10 mouse cellular contexts compared by ENCODE assay signal in the genomic region with DNA sequence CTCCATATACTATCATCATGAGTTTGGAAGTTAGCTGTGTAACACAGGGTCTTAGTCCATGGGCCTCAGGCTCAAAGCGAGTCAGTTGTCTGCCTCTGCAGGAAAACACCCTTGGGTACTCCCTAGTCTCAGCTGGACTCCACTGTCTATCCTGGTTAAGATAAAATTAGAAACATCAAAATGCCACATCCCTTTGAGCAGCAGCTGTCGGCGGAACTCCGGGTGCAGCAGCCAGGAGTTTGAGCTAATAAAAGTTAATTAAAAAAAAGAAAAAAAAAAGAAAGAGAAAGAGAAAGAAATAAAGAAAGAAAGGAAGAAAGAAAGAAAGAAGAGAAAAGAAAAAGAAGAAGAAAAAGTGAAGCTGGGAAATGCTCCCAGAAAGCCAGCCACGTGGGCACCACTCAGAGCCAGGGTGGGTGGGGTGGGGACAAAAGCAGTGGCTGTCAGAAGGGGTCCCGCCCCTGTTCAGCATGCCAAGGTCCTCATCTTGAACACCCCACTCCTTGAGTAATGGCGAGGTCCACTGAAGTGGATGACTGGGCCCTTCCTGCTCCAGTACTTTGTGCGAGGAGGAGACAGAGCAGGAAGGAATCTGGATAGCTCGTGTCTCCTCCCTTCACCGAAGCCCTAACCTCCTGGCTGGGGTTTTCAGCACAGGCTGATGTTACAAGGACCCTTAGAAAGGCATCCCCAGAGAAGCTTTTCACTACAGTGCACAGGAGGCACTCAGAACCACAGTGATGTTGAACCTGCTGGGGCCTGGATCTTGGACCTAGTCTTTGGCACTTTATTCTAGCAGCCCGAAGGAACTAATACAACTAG. TPM values are rescaled to one million over a fixed set of nuclear protein-coding genes. Genes with fewer than 3 reads are reported as not detected.
DNase-seq lines count a peak whose midpoint lies in the region; ATAC-seq and TF ChIP-seq lines count a peak whose summit lies in the region.
"Had no signal": no experiment of that assay in that cellular context is flagged by ENCODE, and none has a peak within 500 bp of the region (broad histone marks: within the 10 kb centered on the region; RNA-seq: fewer than 3 reads in every experiment).

No protein-coding gene starts in this region.

- DNase-seq in hindbrain, embryonic 10.5 days (ENCODE audit: low spot score) = no peak
- no peak for DNase-seq in neural tube, embryonic 10.5 days (ENCODE audit: extremely low spot score, low spot score)
- no peak for DNase-seq in hindbrain, postnatal 0 days (ENCODE audit: low spot score)
- DNase-seq in layer of hippocampus, postnatal 10 days (ENCODE audit: low spot score in 2 of 2) = no peak
- DNase-seq: forebrain, postnatal 0 days had no signal

- no peaks in the 10 kb centered on the region for H3K27me3 ChIP-seq in hindbrain, embryonic 10.5 days (ENCODE audit: insufficient read depth, poor library complexity, severe bottlenecking)
- no peaks in the 10 kb centered on the region for H3K27me3 ChIP-seq in hindbrain, embryonic 12.5 days
- no peaks in the 10 kb centered on the region for H3K27me3 ChIP-seq in neural tube, embryonic 13.5 days
- no peaks in the 10 kb centered on the region for H3K27me3 ChIP-seq in hindbrain, postnatal 0 days (ENCODE audit: insufficient read depth, low read length)
- H3K27me3 ChIP-seq in stomach, embryonic 16.5 days (ENCODE audit: control insufficient read depth, insufficient read depth, low read length) = no peaks in the 10 kb centered on the region

- WGBS in hindbrain, embryonic 10.5 days = 69% methylated on average over 11 of the region's 11 CpGs
- 65% methylated on average over 11 of the region's 11 CpGs for WGBS in hindbrain, embryonic 12.5 days
- WGBS in neural tube, embryonic 13.5 days = 57% methylated on average over 11 of the region's 11 CpGs
- 43% methylated on average over 11 of the region's 11 CpGs for WGBS in hindbrain, postnatal 0 days
- 59% methylated on average over 11 of the region's 11 CpGs for WGBS in stomach, embryonic 16.5 days

- peaks cover 17% of the 10 kb centered on the region; the same call in 1 of the 2 replicates for H3K36me3 ChIP-seq in hindbrain, embryonic 10.5 days
- 0 out of 2 replicates have a peak, but pooled peaks cover 4% of the 10 kb centered on the region for H3K36me3 ChIP-seq in hindbrain, embryonic 12.5 days
- H3K36me3 ChIP-seq in neural tube, embryonic 13.5 days = no peaks in the 10 kb centered on the region
- no peaks in the 10 kb centered on the region for H3K36me3 ChIP-seq in hindbrain, postnatal 0 days (ENCODE audit: insufficient read depth, low read length)
- H3K36me3 ChIP-seq in stomach, embryonic 16.5 days (ENCODE audit: control insufficient read depth, insufficient read depth, low read length) = no peaks in the 10 kb centered on the region

- no peak overlapping the region for H3K4me2 ChIP-seq in hindbrain, embryonic 12.5 days (replicated peaks)
- H3K4me2 ChIP-seq in neural tube, embryonic 13.5 days = no peak overlapping the region
- H3K4me2 ChIP-seq in hindbrain, postnatal 0 days (ENCODE audit: low read depth, low read length) = no peak overlapping the region
- H3K4me2 ChIP-seq in stomach, embryonic 16.5 days (ENCODE audit: low read depth, low read length) = no peak overlapping the region

- no peaks in the 10 kb centered on the region for H3K9me3 ChIP-seq in hindbrain, embryonic 10.5 days
- H3K9me3 ChIP-seq in hindbrain, embryonic 12.5 days (replicated peaks) = no peaks in the 10 kb centered on the region
- no peaks in the 10 kb centered on the region for H3K9me3 ChIP-seq in neural tube, embryonic 13.5 days
- no peaks in the 10 kb centered on the region for H3K9me3 ChIP-seq in hindbrain, postnatal 0 days (ENCODE audit: low read length)
- no peaks in the 10 kb centered on the region for H3K9me3 ChIP-seq in stomach, embryonic 16.5 days (replicated peaks; ENCODE audit: control insufficient read depth, low read length)

- TF ChIP-seq CTCF in hindbrain, postnatal 0 days (IDR thresholded peaks at IDR 0.05; ENCODE audit: low read depth) = no peak

- H3K9ac ChIP-seq in hindbrain, embryonic 12.5 days = no peak overlapping the region
- H3K9ac ChIP-seq in neural tube, embryonic 13.5 days = 0 out of 2 replicates have a peak overlapping the region, but pooled peaks have one; percentile 8
- H3K9ac ChIP-seq in hindbrain, postnatal 0 days (replicated peaks; ENCODE audit: low read length) = no peak overlapping the region
- 0 out of 2 replicates have a peak overlapping the region, but pooled peaks have one; percentile 19 for H3K9ac ChIP-seq in stomach, embryonic 16.5 days (ENCODE audit: low read length)
- H3K9ac ChIP-seq: forebrain, postnatal 0 days; liver, embryonic 14.5 days had no signal

- H3K27ac ChIP-seq in hindbrain, embryonic 10.5 days = peak overlapping the region; percentile 50; the same call in 1 of the 2 replicates
- H3K27ac ChIP-seq in hindbrain, embryonic 12.5 days = no peak overlapping the region
- no peak overlapping the region; the same call in 1 of the 2 replicates for H3K27ac ChIP-seq in neural tube, embryonic 13.5 days (replicated peaks)
- H3K27ac ChIP-seq in hindbrain, postnatal 0 days = 0 out of 2 replicates have a peak overlapping the region, but pooled peaks have one; percentile 36
- peak overlapping the region; percentile 16; the same call in 1 of the 2 replicates for H3K27ac ChIP-seq in stomach, embryonic 16.5 days (ENCODE audit: low read length)
- H3K27ac ChIP-seq: liver, embryonic 14.5 days had no signal

- ATAC-seq in hindbrain, embryonic 12.5 days (ENCODE audit: low FRiP score) = no peak
- no peak for ATAC-seq in neural tube, embryonic 13.5 days (ENCODE audit: low read depth)
- no peak for ATAC-seq in hindbrain, postnatal 0 days
- no peak for ATAC-seq in stomach, embryonic 16.5 days (ENCODE audit: insufficient read depth, low FRiP score)
- ATAC-seq: forebrain, postnatal 0 days; inflammation-experienced regulatory T-cells, adult 6 months had no signal

- H3K4me1 ChIP-seq in hindbrain, embryonic 10.5 days (replicated peaks) = peaks cover 78% of the 10 kb centered on the region
- peaks cover 40% of the 10 kb centered on the region for H3K4me1 ChIP-seq in hindbrain, embryonic 12.5 days
- peaks cover 50% of the 10 kb centered on the region for H3K4me1 ChIP-seq in neural tube, embryonic 13.5 days (replicated peaks)
- H3K4me1 ChIP-seq in hindbrain, postnatal 0 days (ENCODE audit: insufficient read depth, low read length) = peaks cover 28% of the 10 kb centered on the region
- peaks cover 44% of the 10 kb centered on the region for H3K4me1 ChIP-seq in stomach, embryonic 16.5 days (ENCODE audit: control insufficient read depth, insufficient read depth, low read length)

- no peak overlapping the region for H3K4me3 ChIP-seq in hindbrain, embryonic 10.5 days
- no peak overlapping the region for H3K4me3 ChIP-seq in hindbrain, embryonic 12.5 days
- no peak overlapping the region for H3K4me3 ChIP-seq in neural tube, embryonic 13.5 days
- H3K4me3 ChIP-seq in hindbrain, postnatal 0 days (ENCODE audit: low read length) = no peak overlapping the region
- no peak overlapping the region for H3K4me3 ChIP-seq in stomach, embryonic 16.5 days (replicated peaks; ENCODE audit: low read length)

RNA-seq across cellular contexts. Expression of a gene that starts 6.1 kb away (rescaled TPM):
- 12.6 and 15.0 TPM in 2 replicates for polyA plus RNA-seq in hindbrain, embryonic 10.5 days (2016; fragmentation: Nextera tagmentation; extraction: Ambion mirVana)
- polyA plus RNA-seq in hindbrain, embryonic 12.5 days (2016; fragmentation: Nextera tagmentation; extraction: Ambion mirVana) = 18.0 and 19.1 TPM in 2 replicates
- polyA plus RNA-seq in neural tube, embryonic 13.5 days (2015; fragmentation: Nextera tagmentation; extraction: Ambion mirVana) = 8.5 and 8.9 TPM in 2 replicates
- total RNA-seq in hindbrain, postnatal 0 days (2014; rRNA removed) = 26.0 and 29.7 TPM in 2 replicates
- polyA plus RNA-seq in hindbrain, postnatal 0 days (2015; fragmentation: Nextera tagmentation; extraction: Ambion mirVana) = 6.4 and 6.9 TPM in 2 replicates
- 5.3 and 5.6 TPM in 2 replicates for polyA plus RNA-seq in stomach, embryonic 16.5 days (2015; fragmentation: Nextera tagmentation; extraction: Ambion mirVana)
- 10 to 100 TPM; 10.7 to 11.3 TPM for total RNA-seq in layer of hippocampus, postnatal 10 days (2021)

RNA-seq across cellular contexts. Expression of a gene that starts 6.2 kb away (rescaled TPM):
- polyA plus RNA-seq in hindbrain, embryonic 10.5 days (2016; fragmentation: Nextera tagmentation; extraction: Ambion mirVana) = 36.1 and 47.3 TPM in 2 replicates
- polyA plus RNA-seq in hindbrain, embryonic 12.5 days (2016; fragmentation: Nextera tagmentation; extraction: Ambion mirVana) = 34.5 and 38.7 TPM in 2 replicates
- polyA plus RNA-seq in neural tube, embryonic 13.5 days (2015; fragmentation: Nextera tagmentation; extraction: Ambion mirVana) = 21.4 and 25.6 TPM in 2 replicates
- total RNA-seq in hindbrain, postnatal 0 days (2014; rRNA removed) = 15.6 and 43.9 TPM in 2 replicates
- polyA plus RNA-seq in hindbrain, postnatal 0 days (2015; fragmentation: Nextera tagmentation; extraction: Ambion mirVana) = 22.6 and 28.1 TPM in 2 replicates
- 39.6 and 42.1 TPM in 2 replicates for polyA plus RNA-seq in stomach, embryonic 16.5 days (2015; fragmentation: Nextera tagmentation; extraction: Ambion mirVana)
- 10 to 100 TPM; 19.1 to 23.4 TPM for total RNA-seq in layer of hippocampus, postnatal 10 days (2021)

Comparison
In these comparisons a context has a peak if more than half of its experiments do, and no peak if none do; other contexts are left out.
1. H3K27ac ChIP-seq: peak in hindbrain, embryonic 10.5 days (single experiment), hindbrain, postnatal 0 days (single experiment) and stomach, embryonic 16.5 days (single experiment); none in hindbrain, embryonic 12.5 days (single experiment) and neural tube, embryonic 13.5 days (single experiment).
2. H3K9ac ChIP-seq: peak in neural tube, embryonic 13.5 days (single experiment) and stomach, embryonic 16.5 days (single experiment); none in hindbrain, embryonic 12.5 days (single experiment) and hindbrain, postnatal 0 days (single experiment).